Mouse (Mus musculus) liver, embryonic 11.5 days (tissue): ENCODE data around the gene Ctnna2. TPM values are rescaled to one million over a fixed set of nuclear protein-coding genes. Genes with fewer than 3 reads are reported as not detected.

Source experiments
- ATAC-seq: fragments of 200-750 bp; cut with Nextera tagmentation; replicated peaks from 2 replicates; pipeline ENCODE4 v1.8.0; 2017; ENCODE audit warnings: moderate number of reproducible peaks, mild to moderate bottlenecking, moderate TSS enrichment, moderate library complexity; ENCODE audit not compliant: low FRiP score
- DNase-seq: peaks from one replicate; pipeline ENCODE4 v3.0.0-alpha.2; 2017; ENCODE audit warnings: low spot score
- H3K27ac ChIP-seq: fragments of 300-500 bp; sonication (generic); 2 replicates; pipeline ENCODE4 v1.5.1; 2014; ENCODE audit warnings: mild to moderate bottlenecking, low read depth, low read length, control low read depth
- H3K27me3 ChIP-seq: fragments of 300-500 bp; sonication (generic); replicated peaks from 2 replicates; pipeline ENCODE4 v1.6.1; 2014; ENCODE audit warnings: low read length, mixed read lengths; ENCODE audit not compliant: control insufficient read depth, insufficient read depth
- H3K36me3 ChIP-seq: fragments of 300-500 bp; sonication (generic); 2 replicates; pipeline ENCODE4 v1.6.1; 2014; ENCODE audit warnings: mild to moderate bottlenecking, low read length, moderate library complexity, mixed read lengths; ENCODE audit not compliant: control insufficient read depth, insufficient read depth
- H3K4me1 ChIP-seq: fragments of 300-500 bp; sonication (generic); replicated peaks from 2 replicates; pipeline ENCODE4 v1.6.1; 2014; ENCODE audit warnings: low read length, mixed read lengths; ENCODE audit not compliant: control insufficient read depth, insufficient read depth
- H3K4me2 ChIP-seq: fragments of 300-500 bp; sonication (generic); 2 replicates; pipeline ENCODE4 v1.6.1; 2014; ENCODE audit warnings: mild to moderate bottlenecking, control low read depth, moderate library complexity
- H3K4me3 ChIP-seq: fragments of 300-500 bp; sonication (generic); 2 replicates; pipeline ENCODE4 v1.5.1; 2014; ENCODE audit warnings: low read depth, low read length, control low read depth
- H3K9ac ChIP-seq: fragments of 300-500 bp; sonication (generic); 2 replicates; pipeline ENCODE4 v1.6.1; 2014; ENCODE audit warnings: low read depth, low read length, control low read depth
- H3K9me3 ChIP-seq: fragments of 300-500 bp; sonication (generic); 2 replicates; pipeline ENCODE4 v1.6.1; 2016; ENCODE audit warnings: low read length, inconsistent platforms, mixed read lengths; ENCODE audit not compliant: control insufficient read depth
- WGBS: fragments of 180-500 bp; shearing (Covaris S2); extraction: QIAGEN DNeasy Blood & Tissue Kit; methylation state at CpG from one replicate; pipeline ENCODE4 v1.1.7; 2014; 5-methylcytosine and 5-hydroxymethylcytosine counted together
- polyA plus RNA-seq: library from polyadenylated mRNA; unstranded; fragments of >200 nt; fragmentation: Nextera tagmentation; extraction: Ambion mirVana; gene quantifications from 2 replicates; pipeline ENCODE4 v1.2.1, GENCODE M21; 2014

Ctnna2 gene
- polyA plus RNA-seq, 1 experiment from 2014 or later: 1.9 TPM

DNA sequence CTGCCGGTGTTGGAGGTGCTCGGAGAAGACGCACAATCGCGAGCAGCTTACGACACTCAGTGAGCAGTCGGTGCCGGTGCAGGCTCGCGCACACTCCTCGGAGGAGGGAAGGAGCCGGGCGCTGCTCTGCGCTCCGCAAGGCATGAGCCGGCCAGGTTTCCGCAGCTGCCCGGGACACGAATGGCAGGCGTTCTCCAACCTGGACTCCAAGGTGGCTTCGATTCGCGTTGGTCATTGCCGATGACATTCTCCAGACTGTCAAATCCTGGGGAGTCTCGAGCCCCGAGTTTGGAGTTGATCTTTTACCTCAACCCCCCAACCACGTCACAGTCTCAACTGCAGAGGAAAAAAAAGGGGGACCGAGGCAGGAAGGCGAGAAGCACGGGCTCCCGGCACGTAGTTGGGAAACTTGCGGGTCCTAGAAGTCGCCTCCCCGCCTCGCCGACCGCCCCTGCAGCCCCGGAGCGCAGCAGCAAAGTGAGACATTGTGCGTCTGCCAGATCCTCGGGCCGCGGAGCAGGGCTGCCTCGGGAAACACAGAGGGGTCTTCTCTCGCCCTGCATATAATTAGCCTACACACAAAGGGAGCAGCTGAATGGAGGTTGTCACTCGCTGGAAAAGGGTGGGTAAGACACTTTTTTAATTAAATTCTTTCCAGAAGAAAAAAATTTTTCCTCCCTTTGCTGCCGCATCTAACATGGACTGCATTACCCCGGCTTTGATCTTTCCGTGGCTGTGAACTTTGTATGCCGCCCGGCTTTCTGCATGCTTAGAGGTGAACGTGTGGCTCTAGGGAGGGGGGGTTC is 736.7 kb downstream of the Ctnna2 start, which contains the start of gene Lrrtm1:
Lrrtm1 (plus strand) TSS at position 89 of the 806 bp plus-strand sequence.
- H3K4me2 ChIP-seq: peak within 1 kb of the TSS; percentile 68
- H3K4me3 ChIP-seq: peak within 1 kb of the TSS; percentile 41
- no peak within 1 kb of the TSS for H3K9ac ChIP-seq
- no peaks in the 10 kb centered on the region for H3K9me3 ChIP-seq
- DNase-seq: peak; percentile 38
- no peak within 1 kb of the TSS for H3K27ac ChIP-seq
- no peak for ATAC-seq
- no peaks in the 10 kb centered on the region for H3K4me1 ChIP-seq
- WGBS: under 1% methylated on average over 50 of the region's 53 CpGs
- H3K27me3 ChIP-seq: peaks cover 55% of the 10 kb centered on the region
- H3K36me3 ChIP-seq: no peaks in the 10 kb centered on the region

DNA sequence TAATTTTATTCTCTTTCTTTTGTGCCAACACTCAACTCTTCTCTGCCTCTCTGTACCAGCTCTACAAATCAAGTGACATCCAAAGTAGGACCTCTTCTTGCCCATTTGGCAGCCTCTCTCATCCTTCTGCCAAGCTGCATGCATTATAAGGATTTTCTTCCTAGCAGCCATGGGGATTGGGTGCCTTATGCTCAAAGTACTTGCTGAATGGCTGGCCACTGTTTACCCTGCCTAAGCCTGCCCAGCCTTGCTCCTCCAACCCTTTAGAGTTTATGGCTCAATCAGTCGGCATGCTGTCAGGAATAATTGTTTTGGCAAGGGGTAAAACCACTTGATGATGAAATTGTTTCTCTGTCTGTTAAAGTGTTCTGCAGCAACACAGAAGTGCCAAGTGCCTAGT is 739.1 kb downstream of the Ctnna2 start:
- Histone ChIP-seq H3K36me3 (no peaks in the 10 kb centered on the region), H3K27ac (no peak overlapping the region), H3K9ac (no peak overlapping the region), H3K27me3 (peaks cover 45% of the 10 kb centered on the region), H3K4me2 (no peak overlapping the region), H3K4me3 (no peak overlapping the region), H3K4me1 (no peaks in the 10 kb centered on the region), H3K9me3 (no peaks in the 10 kb centered on the region)
- WGBS: 26% methylated on average over 1 of the region's 1 CpGs
- DNase-seq (no peak), ATAC-seq (no peak)

DNA sequence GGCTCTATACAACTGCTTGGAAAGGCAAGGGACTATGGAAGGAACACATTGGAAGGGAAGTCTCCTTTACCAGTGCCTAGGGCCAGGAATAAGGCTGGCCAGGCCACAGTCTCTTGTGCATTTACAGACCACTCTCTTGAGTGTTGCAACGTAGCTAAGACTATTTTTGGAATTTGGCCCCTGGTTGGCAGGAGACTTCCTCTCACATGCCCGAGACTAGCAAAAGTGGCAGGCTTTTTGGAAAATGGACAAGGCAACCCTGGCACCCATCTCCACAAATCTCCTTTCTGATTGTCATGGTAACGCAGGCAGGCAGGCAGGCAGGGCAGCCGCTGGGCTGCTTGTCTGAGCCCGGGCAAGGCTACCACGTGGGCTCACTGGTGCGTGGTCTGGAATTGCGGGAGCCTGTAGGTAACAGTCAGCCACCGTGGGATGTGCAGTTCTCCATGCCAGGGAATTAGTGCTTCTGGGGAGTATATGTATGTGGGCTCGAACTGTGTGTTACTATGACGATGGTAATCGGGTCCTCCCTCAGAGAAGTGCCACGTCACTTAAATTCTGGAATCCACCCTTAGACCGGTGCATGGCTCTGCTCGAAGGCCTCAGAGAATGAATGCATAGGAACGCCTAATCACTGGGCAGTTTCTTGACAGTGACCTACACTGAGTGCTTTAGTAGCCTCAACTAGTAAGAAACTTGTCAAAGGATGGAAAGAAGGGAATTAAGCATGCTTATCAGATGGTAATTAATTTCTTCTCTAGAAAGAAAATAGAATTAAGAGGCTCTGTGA is 756.5 kb downstream of the Ctnna2 start:
- no peak overlapping the region for H3K4me2 ChIP-seq
- no peaks in the 10 kb centered on the region for H3K36me3 ChIP-seq
- no peaks in the 10 kb centered on the region for H3K27me3 ChIP-seq
- 76% methylated on average over 16 of the region's 16 CpGs for WGBS
- H3K9me3 ChIP-seq: no peaks in the 10 kb centered on the region
- no peaks in the 10 kb centered on the region for H3K4me1 ChIP-seq
- H3K27ac ChIP-seq: no peak overlapping the region
- H3K9ac ChIP-seq: no peak overlapping the region
- ATAC-seq (no peak), DNase-seq (no peak)
- no peak overlapping the region for H3K4me3 ChIP-seq

DNA sequence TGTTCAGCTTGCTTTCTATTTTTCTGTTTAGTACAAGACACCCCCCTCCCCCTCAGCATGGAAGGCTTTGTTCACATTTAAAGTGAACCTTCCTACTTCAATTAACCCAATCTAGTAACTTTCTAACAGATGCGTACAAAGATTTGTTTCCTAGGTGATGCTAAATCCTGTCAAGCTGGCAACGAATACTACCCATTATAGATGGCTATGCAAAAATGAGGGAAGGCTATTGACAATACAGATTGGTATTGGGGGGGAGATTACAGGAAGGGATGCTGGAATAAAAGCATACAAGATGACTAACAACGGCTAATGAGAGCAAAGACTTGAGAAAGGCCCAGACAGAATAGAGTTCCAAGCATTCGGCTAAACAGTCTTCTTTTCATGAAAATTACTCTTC is 758.7 kb downstream of the Ctnna2 start:
- ATAC-seq: no peak
- H3K27me3 ChIP-seq: no peaks in the 10 kb centered on the region

DNA sequence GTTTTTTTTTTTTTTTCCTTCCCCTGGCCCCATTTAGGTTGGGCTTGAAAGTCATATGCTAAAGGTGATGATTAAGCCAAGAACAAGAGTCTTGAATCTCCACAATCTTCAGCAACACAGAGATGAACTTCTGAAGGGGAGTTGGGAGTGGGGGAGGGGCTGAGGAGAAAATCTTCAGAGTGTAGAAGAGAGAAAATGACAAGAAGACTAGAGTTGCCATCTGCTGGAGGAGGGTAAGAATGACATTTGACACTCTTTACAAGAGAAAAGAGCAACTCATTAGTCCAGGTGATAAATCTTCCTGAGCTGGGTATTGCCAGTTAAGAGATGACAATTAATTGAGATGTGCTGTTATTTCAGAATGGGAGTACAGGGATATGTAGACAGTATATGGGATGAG is 760.6 kb downstream of the Ctnna2 start:
- Histone ChIP-seq H3K27ac (no peak overlapping the region), H3K9me3 (no peaks in the 10 kb centered on the region), H3K4me3 (no peak overlapping the region), H3K36me3 (no peaks in the 10 kb centered on the region), H3K4me1 (no peaks in the 10 kb centered on the region), H3K27me3 (no peaks in the 10 kb centered on the region), H3K9ac (no peak overlapping the region), H3K4me2 (no peak overlapping the region)
- DNase-seq (no peak), ATAC-seq (no peak)

More for the DNA sequence above, 758.7 kb downstream of the Ctnna2 start:
- no peaks in the 10 kb centered on the region for H3K36me3 ChIP-seq
- no peak for DNase-seq
- WGBS: 81% methylated on average over 4 of the region's 4 CpGs
- no peak overlapping the region for H3K4me2 ChIP-seq
- no peaks in the 10 kb centered on the region for H3K9me3 ChIP-seq
- H3K4me3 ChIP-seq: no peak overlapping the region
- H3K27ac ChIP-seq: no peak overlapping the region
- no peaks in the 10 kb centered on the region for H3K4me1 ChIP-seq
- no peak overlapping the region for H3K9ac ChIP-seq

DNA sequence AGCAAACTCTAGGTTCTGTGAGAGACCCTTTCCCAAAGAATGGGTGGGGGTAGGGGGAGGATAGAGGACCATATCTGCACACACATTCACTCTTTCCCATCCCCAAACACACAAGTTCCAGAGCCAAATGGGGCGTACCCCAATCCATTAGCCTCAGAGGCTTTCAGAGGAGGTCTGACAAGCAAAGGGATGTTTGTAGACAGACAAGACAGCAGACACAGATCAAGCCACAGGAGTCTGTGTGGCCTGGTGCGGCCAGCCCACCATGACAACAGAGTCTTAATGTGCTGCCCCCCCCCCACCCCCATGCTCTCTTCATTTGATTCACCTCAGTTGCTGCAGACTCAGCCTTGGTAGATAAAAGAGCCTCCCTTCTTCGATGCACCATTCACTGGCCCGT is 764.2 kb downstream of the Ctnna2 start:
- Histone ChIP-seq H3K9me3 (no peaks in the 10 kb centered on the region), H3K27ac (no peak overlapping the region), H3K4me1 (no peaks in the 10 kb centered on the region), H3K4me3 (no peak overlapping the region), H3K4me2 (no peak overlapping the region), H3K9ac (no peak overlapping the region), H3K36me3 (no peaks in the 10 kb centered on the region), H3K27me3 (no peaks in the 10 kb centered on the region)
- no peak for ATAC-seq
- WGBS: 78% methylated on average over 4 of the region's 4 CpGs
- DNase-seq: no peak

DNA sequence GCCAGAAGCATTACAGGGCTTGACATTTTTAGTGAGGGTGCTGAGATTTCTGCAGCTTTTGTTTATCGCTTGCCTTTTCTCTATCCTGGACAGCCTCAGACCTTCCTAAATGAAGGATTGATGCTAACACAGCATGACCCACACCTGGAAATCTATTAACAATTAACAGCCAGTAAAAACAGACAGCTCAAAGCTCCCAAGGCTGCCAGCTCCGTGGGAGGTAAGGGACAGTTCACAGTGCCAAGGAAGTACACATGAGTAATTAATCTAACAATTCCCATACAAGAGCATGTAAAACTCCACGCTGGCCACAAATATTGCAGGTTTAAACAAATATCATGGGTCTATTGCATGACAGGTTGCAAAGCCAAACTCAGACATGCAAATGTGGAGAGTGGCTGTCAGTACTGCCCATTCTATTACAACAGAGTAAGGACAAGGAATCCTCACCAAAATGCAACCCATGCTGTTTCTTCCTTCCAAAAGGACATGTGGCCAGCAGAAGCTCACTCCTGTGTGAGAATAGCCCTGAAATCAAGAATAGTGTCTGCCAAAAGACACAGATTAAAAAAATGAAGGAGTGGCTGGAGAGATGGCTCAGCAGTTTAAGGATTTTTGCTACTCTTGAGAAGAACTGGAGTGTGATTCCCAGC is 765.6 kb downstream of the Ctnna2 start:
- H3K4me3 ChIP-seq: no peak overlapping the region
- no peak for ATAC-seq
- no peaks in the 10 kb centered on the region for H3K36me3 ChIP-seq
- no peaks in the 10 kb centered on the region for H3K4me1 ChIP-seq
- no peak overlapping the region for H3K4me2 ChIP-seq
- H3K9me3 ChIP-seq: no peaks in the 10 kb centered on the region
- no peak for DNase-seq
- H3K27me3 ChIP-seq: no peaks in the 10 kb centered on the region
- no peak overlapping the region for H3K9ac ChIP-seq
- no peak overlapping the region for H3K27ac ChIP-seq
- WGBS: 35% methylated on average over 3 of the region's 3 CpGs

DNA sequence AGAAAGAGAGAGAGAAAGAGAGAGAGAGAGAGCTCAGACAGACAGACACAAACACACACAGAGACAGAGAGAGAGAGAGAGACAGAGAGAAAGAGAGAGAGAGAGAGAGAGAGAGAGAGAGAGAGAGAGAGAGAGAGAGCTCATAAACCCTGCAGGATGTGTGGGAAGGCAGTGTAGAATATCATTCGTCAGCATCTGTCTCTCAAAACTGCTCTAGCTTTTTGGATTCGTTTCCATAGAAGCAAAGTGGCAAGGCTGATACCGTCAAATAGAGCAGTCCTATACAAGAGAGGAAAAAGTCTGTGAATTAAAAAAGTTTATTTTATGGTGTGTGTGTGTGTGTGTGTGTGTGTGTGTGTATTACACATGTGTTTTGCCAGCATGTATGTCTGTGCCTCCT is 769.6 kb downstream of the Ctnna2 start:
- ATAC-seq: no peak
- Histone ChIP-seq H3K4me2 (no peak overlapping the region), H3K27me3 (no peaks in the 10 kb centered on the region), H3K27ac (no peak overlapping the region), H3K9ac (no peak overlapping the region), H3K4me3 (no peak overlapping the region), H3K36me3 (no peaks in the 10 kb centered on the region), H3K4me1 (no peaks in the 10 kb centered on the region), H3K9me3 (no peaks in the 10 kb centered on the region)
- WGBS: 63% methylated on average over 3 of the region's 3 CpGs
- DNase-seq: no peak
